Mouse (Mus musculus) heart, postnatal 0 days (tissue): ENCODE measurements around the gene Jph4.

Experiments
- CTCF ChIP-seq: IDR thresholded peaks from 2 replicates; pipeline ENCODE4 v1.5.1; 2016; ENCODE audit warnings: antibody characterized with exemption, control low read depth, low read depth
- EP300 ChIP-seq: IDR thresholded peaks from 2 replicates; pipeline ENCODE4 v1.6.1; 2016; ENCODE audit warnings: antibody characterized with exemption, low read depth

DNA sequence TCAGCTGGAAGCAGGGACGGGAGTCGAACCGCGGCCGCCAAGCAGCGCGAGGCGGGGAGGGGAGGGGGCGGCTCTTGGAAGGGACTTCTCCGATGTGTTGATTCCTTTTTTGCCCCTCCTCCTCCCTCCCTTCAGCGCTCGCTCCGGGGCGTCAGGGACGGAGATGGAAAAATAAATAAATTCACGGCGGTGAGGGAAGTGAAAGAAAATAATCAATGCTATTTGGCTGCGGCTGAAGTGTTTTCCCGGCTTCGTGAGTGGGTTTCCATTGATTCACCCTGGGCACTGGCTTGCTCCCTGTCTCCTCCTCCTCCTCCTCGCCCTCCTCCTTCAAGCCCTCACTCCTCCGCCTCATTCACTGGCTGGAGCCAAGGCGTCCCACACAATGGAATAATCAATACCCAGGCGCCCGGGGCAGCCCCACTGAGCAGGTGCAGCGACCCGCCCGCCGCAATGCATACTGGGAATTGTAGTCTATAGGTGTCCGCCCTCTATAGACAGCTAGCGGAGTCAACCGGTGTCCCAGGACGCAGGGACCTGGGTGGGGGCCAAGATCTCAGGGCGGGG, 24.6 kb downstream of the Jph4 start, which contains the start of gene Zfhx2:
- TF ChIP-seq CTCF (no peak; the same call in 1 of the 2 replicates), EP300 (no peak)
